Mouse (Mus musculus) intestine, postnatal 0 days (tissue): Measurements from ENCODE around the gene Tmc7. TPM values are rescaled to one million over a fixed set of nuclear protein-coding genes. Genes with fewer than 3 reads are reported as not detected.

Experiments used
- ATAC-seq: fragments of 200-750 bp; cut with Nextera tagmentation; 2 replicates; pipeline ENCODE4 v1.8.0; 2017; ENCODE audit warnings: mild to moderate bottlenecking, moderate TSS enrichment, moderate library complexity
- H3K27ac ChIP-seq: fragments of 300-500 bp; sonication (generic); 2 replicates; pipeline ENCODE4 v1.5.1; 2014; ENCODE audit warnings: mild to moderate bottlenecking, low read depth, low read length, moderate library complexity
- H3K27me3 ChIP-seq: fragments of 300-500 bp; sonication (generic); replicated peaks from 2 replicates; pipeline ENCODE4 v1.6.1; 2014; ENCODE audit warnings: low read length, mixed read lengths; ENCODE audit not compliant: control insufficient read depth, insufficient read depth
- H3K36me3 ChIP-seq: fragments of 300-500 bp; sonication (generic); 2 replicates; pipeline ENCODE4 v1.6.1; 2014; ENCODE audit warnings: mild to moderate bottlenecking, moderate library complexity; ENCODE audit not compliant: control insufficient read depth, insufficient read depth
- H3K4me1 ChIP-seq: fragments of 300-500 bp; sonication (generic); replicated peaks from 2 replicates; pipeline ENCODE4 v1.6.1; 2014; ENCODE audit warnings: antibody characterized with exemption, low read length, mixed read lengths; ENCODE audit not compliant: control insufficient read depth, insufficient read depth
- H3K4me2 ChIP-seq: fragments of 300-500 bp; sonication (generic); replicated peaks from 2 replicates; pipeline ENCODE4 v1.6.1; 2014; ENCODE audit warnings: low read depth, mild to moderate bottlenecking, moderate library complexity
- H3K4me3 ChIP-seq: fragments of 300-500 bp; sonication (generic); 2 replicates; pipeline ENCODE4 v1.5.1; 2014; ENCODE audit warnings: low read depth, low read length
- H3K9ac ChIP-seq: fragments of 300-500 bp; sonication (generic); 2 replicates; pipeline ENCODE4 v1.6.1; 2014; ENCODE audit warnings: mild to moderate bottlenecking, low read depth, low read length
- H3K9me3 ChIP-seq: fragments of 300-500 bp; sonication (generic); 2 replicates; pipeline ENCODE4 v1.6.1; 2016; ENCODE audit warnings: mixed run types; ENCODE audit not compliant: control insufficient read depth
- CTCF ChIP-seq: sonication (generic); IDR thresholded peaks from 2 replicates; pipeline ENCODE4 v1.5.1; 2016; ENCODE audit warnings: low read depth, mild to moderate bottlenecking, control low read depth, antibody characterized with exemption, moderate library complexity
- WGBS: fragments of 180-500 bp; shearing (Covaris S2); extraction: QIAGEN DNeasy Blood & Tissue Kit; methylation state at CpG from one replicate; pipeline ENCODE4 v1.1.7; 2014; 5-methylcytosine and 5-hydroxymethylcytosine counted together
- polyA plus RNA-seq: library from polyadenylated mRNA; unstranded; fragments of >200 nt; fragmentation: Nextera tagmentation; extraction: Ambion mirVana; gene quantifications from 2 replicates; pipeline ENCODE4 v1.2.1, GENCODE M21; 2015

Tmc7 gene
- polyA plus RNA-seq, 1 experiment from 2014 or later: 1.4 TPM

GRCm38 (mm10) chr7:118579938-118580337, 4.6 kb downstream of the Tmc7 start:
- no peaks in the 10 kb centered on the region for H3K36me3 ChIP-seq
- TF ChIP-seq CTCF: no peak
- H3K4me1 ChIP-seq: no peaks in the 10 kb centered on the region
- ATAC-seq: no peak
- H3K4me2 ChIP-seq: no peak overlapping the region
- H3K27ac ChIP-seq: no peak overlapping the region
- no peak overlapping the region for H3K9ac ChIP-seq
- H3K4me3 ChIP-seq: no peak overlapping the region
- no peaks in the 10 kb centered on the region for H3K27me3 ChIP-seq
- WGBS: 75% methylated on average over 2 of the region's 2 CpGs
- no peaks in the 10 kb centered on the region for H3K9me3 ChIP-seq

- H3K9me3 ChIP-seq: no peaks in the 10 kb centered on the region
- no peak overlapping the region for H3K4me3 ChIP-seq
- H3K9ac ChIP-seq: no peak overlapping the region
- H3K27me3 ChIP-seq: no peaks in the 10 kb centered on the region
- no peak for ATAC-seq
- H3K36me3 ChIP-seq: no peaks in the 10 kb centered on the region
- H3K4me2 ChIP-seq: no peak overlapping the region
- TF ChIP-seq CTCF: no peak
- H3K4me1 ChIP-seq: no peaks in the 10 kb centered on the region
- no peak overlapping the region for H3K27ac ChIP-seq
- WGBS: 80% methylated on average over 3 of the region's 3 CpGs
Observed at GRCm38 (mm10) chr7:118578269-118578668, 6.3 kb downstream of the Tmc7 start.

DNA sequence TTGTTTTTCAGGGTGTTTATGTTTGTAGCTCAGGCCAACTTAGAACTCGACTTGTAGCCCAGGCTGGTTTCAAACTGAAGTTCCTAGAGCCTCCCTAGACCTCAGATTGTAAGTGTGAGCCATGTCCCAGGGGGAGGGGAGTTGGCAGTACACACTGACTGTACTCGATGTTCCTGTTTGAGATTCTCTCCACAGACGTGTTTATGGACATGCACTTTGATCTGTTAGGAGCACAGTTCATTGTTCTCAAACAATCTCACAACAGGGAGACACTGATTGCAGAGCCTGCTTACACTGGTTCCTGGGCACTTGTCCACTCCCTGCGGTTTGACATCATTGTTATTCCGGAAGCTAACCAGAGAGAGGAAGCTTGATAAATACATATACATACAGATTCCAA, 12.5 kb downstream of the Tmc7 start:
- peak; percentile 86 for ATAC-seq
- no peak for TF ChIP-seq CTCF
- Histone ChIP-seq H3K4me3 (no peak overlapping the region), H3K9me3 (no peaks in the 10 kb centered on the region), H3K27ac (peak overlapping the region; percentile 76), H3K4me2 (no peak overlapping the region), H3K27me3 (no peaks in the 10 kb centered on the region), H3K36me3 (no peaks in the 10 kb centered on the region), H3K4me1 (no peaks in the 10 kb centered on the region), H3K9ac (no peak overlapping the region)
- WGBS: 26% methylated on average over 5 of the region's 5 CpGs

- H3K27ac ChIP-seq: peak overlapping the region; percentile 54
- H3K27me3 ChIP-seq: no peaks in the 10 kb centered on the region
- H3K4me2 ChIP-seq: no peak overlapping the region
- no peaks in the 10 kb centered on the region for H3K36me3 ChIP-seq
- ATAC-seq: no peak
- TF ChIP-seq CTCF: peak; percentile 43
- WGBS: 58% methylated on average over 5 of the region's 5 CpGs
- H3K9ac ChIP-seq: no peak overlapping the region
- H3K9me3 ChIP-seq: no peaks in the 10 kb centered on the region
- H3K4me1 ChIP-seq: no peaks in the 10 kb centered on the region
- no peak overlapping the region for H3K4me3 ChIP-seq
Observed at GRCm38 (mm10) chr7:118571350-118571749, 13.2 kb downstream of the Tmc7 start.

GRCm38 (mm10) chr7:118569121-118569543, 15.4 kb downstream of the Tmc7 start:
- WGBS: 42% methylated on average over 6 of the region's 6 CpGs
- peak; percentile 82 for ATAC-seq
- H3K4me3 ChIP-seq: no peak overlapping the region
- no peak overlapping the region for H3K4me2 ChIP-seq
- no peaks in the 10 kb centered on the region for H3K36me3 ChIP-seq
- no peaks in the 10 kb centered on the region for H3K4me1 ChIP-seq
- no peak for TF ChIP-seq CTCF
- no peaks in the 10 kb centered on the region for H3K9me3 ChIP-seq
- H3K27me3 ChIP-seq: no peaks in the 10 kb centered on the region
- H3K9ac ChIP-seq: no peak overlapping the region
- H3K27ac ChIP-seq: peak overlapping the region; percentile 69

GRCm38 (mm10) chr7:118554290-118554689, 30.2 kb downstream of the Tmc7 start:
- WGBS: 78% methylated on average over 2 of the region's 2 CpGs
- no peak for ATAC-seq
- no peaks in the 10 kb centered on the region for H3K9me3 ChIP-seq
- no peak overlapping the region for H3K9ac ChIP-seq
- no peak overlapping the region for H3K4me2 ChIP-seq
- no peak for TF ChIP-seq CTCF
- no peaks in the 10 kb centered on the region; the same call in 1 of the 2 replicates for H3K36me3 ChIP-seq
- no peaks in the 10 kb centered on the region for H3K4me1 ChIP-seq
- H3K27me3 ChIP-seq: no peaks in the 10 kb centered on the region
- no peak overlapping the region for H3K27ac ChIP-seq
- no peak overlapping the region for H3K4me3 ChIP-seq

DNA sequence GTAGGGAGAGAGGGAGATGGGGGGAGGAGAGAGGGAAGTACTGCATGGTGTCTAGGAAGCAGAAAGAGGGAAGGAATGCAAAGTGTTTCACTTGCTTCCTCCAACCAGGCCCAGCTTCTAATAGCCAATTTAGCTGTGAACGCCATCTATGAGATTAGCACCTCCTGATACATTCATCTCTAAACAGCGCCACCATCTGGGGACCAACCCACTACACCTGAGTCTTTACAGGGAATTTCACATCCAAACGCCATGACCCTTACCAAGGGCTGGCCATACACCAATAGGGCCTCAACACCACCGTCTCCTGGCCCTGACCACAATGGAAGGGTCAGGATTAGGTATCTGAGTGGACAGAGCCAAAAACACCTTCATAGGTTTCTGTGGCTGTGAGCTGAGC, 30.7 kb downstream of the Tmc7 start:
- H3K36me3 ChIP-seq: no peaks in the 10 kb centered on the region; the same call in 1 of the 2 replicates
- no peak overlapping the region for H3K4me3 ChIP-seq
- no peak overlapping the region for H3K9ac ChIP-seq
- H3K4me1 ChIP-seq: no peaks in the 10 kb centered on the region
- 76% methylated on average over 4 of the region's 4 CpGs for WGBS
- peak; percentile 38; the same call in 1 of the 2 replicates for TF ChIP-seq CTCF
- no peaks in the 10 kb centered on the region for H3K9me3 ChIP-seq
- ATAC-seq: no peak
- H3K27ac ChIP-seq: no peak overlapping the region
- no peaks in the 10 kb centered on the region for H3K27me3 ChIP-seq
- H3K4me2 ChIP-seq: no peak overlapping the region
